Mouse (Mus musculus) cerebellum, adult 11 months (tissue): ENCODE data around the gene Gm5938.

Experiments
- DNase-seq: peaks from one replicate; pipeline ENCODE4 v3.0.0; 2022

Gene Gm5938

DNA sequence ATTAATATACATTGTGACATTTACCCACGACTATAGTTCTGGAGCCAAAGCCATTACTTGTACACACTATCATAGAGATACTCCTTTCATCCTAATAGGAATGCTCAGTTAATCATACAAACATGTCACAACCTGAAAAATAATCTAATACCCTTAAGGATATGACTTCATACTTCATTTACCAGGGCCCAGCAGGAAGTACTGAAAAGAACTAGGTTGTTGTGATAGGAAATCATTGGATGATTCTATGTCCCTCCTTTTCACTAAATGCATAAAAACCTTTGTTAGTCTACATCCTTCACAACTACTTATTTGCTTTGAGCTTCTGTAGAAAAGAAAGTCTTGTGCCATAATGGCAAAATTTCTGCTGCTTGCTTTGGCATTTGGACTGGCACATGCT, at the start of gene Gm5938:
Gene Gm5938, plus strand, starts transcription at position 301 of the 400 bp plus-strand sequence.
- no peak for DNase-seq

DNA sequence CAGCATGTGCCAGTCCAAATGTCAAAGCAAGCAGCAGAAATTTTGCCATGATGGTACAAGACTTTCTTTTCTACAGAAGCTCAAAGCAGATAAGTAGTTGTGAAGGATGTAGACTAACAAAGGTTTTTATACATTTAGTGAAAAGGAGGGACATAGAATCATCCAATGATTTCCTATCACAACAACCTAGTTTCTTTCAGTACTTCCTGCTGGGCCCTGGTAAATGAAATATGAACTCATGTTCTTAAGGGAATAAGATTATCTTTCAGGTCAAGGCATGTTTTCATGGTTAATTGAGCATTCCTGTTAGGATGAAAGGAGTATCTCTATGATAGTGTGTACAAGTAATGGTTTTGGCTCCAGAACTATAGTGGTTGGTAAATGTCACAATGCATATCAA, 34.0 kb upstream of the Gm5938 start, which contains the start of gene Obp1a:
Gene Obp1a, minus strand, starts transcription at position 101 of the 400 bp plus-strand sequence.
- DNase-seq: no peak
